Mouse (Mus musculus) CH12.LX (cell line): ENCODE results near the gene Tmem165.

ENCODE experiments used
- BHLHE40 ChIP-seq: IDR thresholded peaks from 2 replicates; pipeline ENCODE4 v1.6.1; 2011; ENCODE audit warnings: mild to moderate bottlenecking, low read depth, low read length, improper control_type of control experiment
- CTCF ChIP-seq, 2 experiments: IDR thresholded peaks in 1 of 2; conservative IDR thresholded peaks in 1 of 2; 2 replicates each; pipeline ENCODE4 v1.5.1; 2011 to 2012; ENCODE audit warnings: low read depth in 2 of 2, low read length in 2 of 2, improper control_type of control experiment in 1 of 2, inconsistent platforms in 1 of 2, mild to moderate bottlenecking in 1 of 2, moderate library complexity in 1 of 2
- ETS1 ChIP-seq: conservative IDR thresholded peaks from 2 replicates; pipeline ENCODE4 v1.6.1; 2012; ENCODE audit warnings: low read depth, mild to moderate bottlenecking, inconsistent platforms, low read length, improper control_type of control experiment, moderate library complexity
- HCFC1 ChIP-seq: IDR thresholded peaks from 2 replicates; pipeline ENCODE4 v1.6.1; 2012; ENCODE audit warnings: low read depth, mild to moderate bottlenecking, inconsistent platforms, low read length, improper control_type of control experiment
- JUND ChIP-seq: conservative IDR thresholded peaks from 2 replicates; pipeline ENCODE4 v1.6.1; 2011; ENCODE audit warnings: low read depth, low read length, improper control_type of control experiment
- MAFK ChIP-seq: IDR thresholded peaks from 2 replicates; pipeline ENCODE4 v1.6.1; 2011; ENCODE audit warnings: low read length, improper control_type of control experiment; ENCODE audit not compliant: insufficient replicate concordance
- MAX ChIP-seq: IDR thresholded peaks from 2 replicates; pipeline ENCODE4 v1.6.1; 2011; ENCODE audit warnings: low read length, improper control_type of control experiment
- NELFE ChIP-seq: IDR thresholded peaks from 2 replicates; pipeline ENCODE4 v1.6.1; 2011; ENCODE audit warnings: low read depth, low read length, improper control_type of control experiment
- POLR2A ChIP-seq: IDR thresholded peaks from 2 replicates; pipeline ENCODE4 v1.6.1; 2011; ENCODE audit warnings: low read depth, mild to moderate bottlenecking, improper control_type of control experiment, low read length
- RAD21 ChIP-seq: IDR thresholded peaks from 2 replicates; pipeline ENCODE4 v1.6.1; 2011; ENCODE audit warnings: low read depth, mild to moderate bottlenecking, low read length, improper control_type of control experiment, moderate library complexity
- SMC3 ChIP-seq: IDR thresholded peaks from 2 replicates; pipeline ENCODE4 v1.6.1; 2011; ENCODE audit warnings: low read depth, low read length, improper control_type of control experiment
- ZKSCAN1 ChIP-seq: IDR thresholded peaks from 2 replicates; pipeline ENCODE4 v1.6.1; 2012; ENCODE audit warnings: low read depth, inconsistent platforms, low read length, improper control_type of control experiment, borderline replicate concordance
- ZMIZ1 ChIP-seq: IDR thresholded peaks from 2 replicates; pipeline ENCODE4 v1.6.1; 2012; ENCODE audit warnings: low read depth, mild to moderate bottlenecking, inconsistent platforms, low read length, improper control_type of control experiment
- ZNF384 ChIP-seq: IDR thresholded peaks from 2 replicates; pipeline ENCODE4 v1.6.1; 2012; ENCODE audit warnings: low read depth, low read length, improper control_type of control experiment, inconsistent platforms

GRCm38 (mm10) chr5:76203171-76203570, 19.5 kb downstream of the Tmem165 start:
- TF ChIP-seq POLR2A: no peak
- TF ChIP-seq HCFC1: no peak
- no peak for TF ChIP-seq BHLHE40
- TF ChIP-seq ZNF384: no peak
- TF ChIP-seq JUND: no peak
- no peak for TF ChIP-seq ZKSCAN1
- no peak for TF ChIP-seq ETS1
- TF ChIP-seq ZMIZ1: no peak
- TF ChIP-seq NELFE: no peak
- TF ChIP-seq CTCF (conservative IDR thresholded peaks at IDR 0.05 in 1 of 2, IDR thresholded peaks at IDR 0.05 in 1 of 2; ENCODE audit: low read depth in 2 of 2, low read length in 2 of 2): no peak
- no peak for TF ChIP-seq MAX
- no peak for TF ChIP-seq SMC3
- TF ChIP-seq MAFK: no peak
- TF ChIP-seq RAD21: no peak
